Comparison of ENCODE assay signal across 8 mouse cellular contexts in genomic region chr12:110992128-110992553, GRCm38 (mm10). TPM values are rescaled to one million over a fixed set of nuclear protein-coding genes. Genes with fewer than 3 reads are reported as not detected.
DNase-seq lines count a peak whose midpoint lies in the region; ATAC-seq and TF ChIP-seq lines count a peak whose summit lies in the region.

No protein-coding gene starts in this region.

- H3K36me3 ChIP-seq in lung, embryonic 15.5 days, result no peaks in the 10 kb centered on the region

- H3K4me2 ChIP-seq in lung, embryonic 15.5 days, result peak overlapping the region; percentile 74

- H3K9ac ChIP-seq in lung, embryonic 15.5 days, result peak overlapping the region; percentile 69

- 1% methylated on average over 24 of the region's 24 CpGs for WGBS in lung, embryonic 15.5 days
- WGBS in olfactory bulb, adult 2 months, result under 1% methylated on average over 24 of the region's 24 CpGs

- DNase-seq in MN1 (ENCODE audit: low spot score), result peak; percentile 89
- DNase-seq in cerebellum, adult 8-10 months, result peak; percentile 98
- DNase-seq in forelimb bud, embryonic 11.5 days (ENCODE audit: low read depth, low spot score), result peak; percentile 87
- peak; percentile 91 for DNase-seq in layer of hippocampus, adult 9-10 months (ENCODE audit: low spot score)
- peak; percentile 78 to 81 for DNase-seq in thymus, adult 18-20 months

- peak; percentile 87 to 90 for ATAC-seq in hematopoietic stem cell, adult 5-6 weeks (replicated peaks in 1 of 2; ENCODE audit: insufficient read depth in 1 of 2, low FRiP score in 2 of 2, low TSS enrichment in 1 of 2, low read depth in 1 of 2, poor library complexity in 2 of 2, severe bottlenecking in 2 of 2)
- peak; percentile 92 for ATAC-seq in lung, embryonic 15.5 days (ENCODE audit: borderline replicate concordance, extremely low read depth, low FRiP score, low TSS enrichment)

- H3K4me1 ChIP-seq in lung, embryonic 15.5 days, result peaks cover 20% of the 10 kb centered on the region
- H3K4me1 ChIP-seq in olfactory bulb, adult 2 months (ENCODE audit: control insufficient read depth, insufficient read depth, low read length), result peaks cover 12% of the 10 kb centered on the region

- no peaks in the 10 kb centered on the region for H3K27me3 ChIP-seq in lung, embryonic 15.5 days

- H3K4me3 ChIP-seq in lung, embryonic 15.5 days, result peak overlapping the region; percentile 54
- H3K4me3 ChIP-seq in olfactory bulb, adult 2 months (ENCODE audit: insufficient read depth, low read depth, low read length), result peak overlapping the region; percentile 56

- TF ChIP-seq CTCF in olfactory bulb, adult 2 months (IDR thresholded peaks at IDR 0.05; ENCODE audit: insufficient read depth, low read depth, low read length), result peak; percentile 99

- no peak for TF ChIP-seq POLR2A in olfactory bulb, adult 2 months (IDR thresholded peaks at IDR 0.05; ENCODE audit: insufficient read depth, low read depth, low read length)

- peak overlapping the region; percentile 77 for H3K27ac ChIP-seq in lung, embryonic 15.5 days
- no peak overlapping the region for H3K27ac ChIP-seq in olfactory bulb, adult 2 months (ENCODE audit: insufficient read depth, low read depth, low read length)

- no peaks in the 10 kb centered on the region for H3K9me3 ChIP-seq in lung, embryonic 15.5 days

RNA-seq across cellular contexts. Expression of gene Ankrd9, which starts 13.3 kb away (rescaled TPM):
- 4.2 and 6.8 TPM in 2 replicates for total RNA-seq in hematopoietic stem cell, adult 5-6 weeks (2017)
- polyA plus RNA-seq in lung, embryonic 15.5 days (2015; fragmentation: Nextera tagmentation; extraction: Ambion mirVana), result 13.3 and 13.6 TPM in 2 replicates
- polyA plus RNA-seq in olfactory bulb, adult 2 months (2012; ENCODE audit: insufficient read depth, insufficient read length, low replicate concordance, missing spikeins), result not detected in 2 replicates

RNA-seq across cellular contexts. Expression of gene Rcor1, which starts 47.0 kb away (rescaled TPM):
- total RNA-seq in hematopoietic stem cell, adult 5-6 weeks (2017), result 32.0 and 47.7 TPM in 2 replicates
- polyA plus RNA-seq in lung, embryonic 15.5 days (2015; fragmentation: Nextera tagmentation; extraction: Ambion mirVana), result 10.9 and 11.4 TPM in 2 replicates
- polyA plus RNA-seq in olfactory bulb, adult 2 months (2012; ENCODE audit: insufficient read depth, insufficient read length, low replicate concordance, missing spikeins), result not detected in 2 replicates

Comparison
In these comparisons a context has a peak if more than half of its experiments do, and no peak if none do; other contexts are left out.
1. RNA of gene Ankrd9, which starts 13.3 kb away (polyA plus RNA-seq): 13.3 to 13.6 TPM in lung, embryonic 15.5 days; not detected in olfactory bulb, adult 2 months; every median in the first group is over 10 times any median in the second.
2. RNA of gene Rcor1, which starts 47.0 kb away (polyA plus RNA-seq): 10.9 to 11.4 TPM in lung, embryonic 15.5 days; not detected in olfactory bulb, adult 2 months; every median in the first group is over 10 times any median in the second.
3. Peak in every context shown above with its lines, with median percentiles within 50 percentile points of each other: DNase-seq.